Mouse (Mus musculus) layer of hippocampus, adult 9-11 months (tissue): ENCODE results near the gene Rnf17.

Experiments used
- DNase-seq: peaks from one replicate; pipeline ENCODE4 v3.0.0; 2022

The Rnf17 gene

DNA sequence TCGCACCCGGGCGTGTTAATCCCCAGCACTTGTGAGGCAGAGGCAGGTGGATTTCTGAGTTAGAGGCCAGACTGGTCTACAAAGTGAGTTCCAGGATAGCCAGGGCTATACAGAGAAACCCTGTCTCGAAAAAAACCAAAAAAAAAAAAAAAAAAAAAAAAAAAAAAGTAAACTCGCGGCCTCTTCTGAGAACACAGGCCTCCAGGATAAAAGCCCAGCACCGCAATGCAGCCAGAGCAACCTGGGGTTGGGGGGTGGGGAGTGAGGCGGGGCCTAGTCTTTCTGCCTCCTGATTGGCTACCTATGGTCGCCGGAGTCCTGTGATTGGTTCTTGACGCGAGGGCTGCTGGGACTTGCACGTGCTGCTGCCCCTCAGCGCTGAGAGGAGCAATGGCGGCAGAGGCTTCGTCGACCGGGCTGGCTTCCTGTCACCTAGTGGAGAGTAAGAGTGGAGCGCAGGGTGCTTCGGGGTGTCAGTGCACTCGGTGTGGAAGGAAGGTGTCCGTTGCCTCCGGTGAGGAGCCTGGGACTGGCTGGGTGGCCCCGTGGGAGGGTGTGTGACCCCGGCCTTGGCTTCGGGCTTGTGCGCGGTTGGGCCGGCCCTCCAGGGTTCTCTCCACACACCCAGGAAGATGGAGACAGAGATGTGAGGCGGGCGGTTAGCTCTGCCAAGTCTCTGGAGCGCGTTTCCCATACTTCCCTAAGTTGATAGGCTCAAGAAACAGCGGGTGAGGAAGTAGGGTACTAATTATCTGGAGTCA lies at the start of gene Rnf17:
Rnf17 (plus strand) TSS at position 271 of the 761 bp plus-strand sequence.
- DNase-seq = no peak

DNA sequence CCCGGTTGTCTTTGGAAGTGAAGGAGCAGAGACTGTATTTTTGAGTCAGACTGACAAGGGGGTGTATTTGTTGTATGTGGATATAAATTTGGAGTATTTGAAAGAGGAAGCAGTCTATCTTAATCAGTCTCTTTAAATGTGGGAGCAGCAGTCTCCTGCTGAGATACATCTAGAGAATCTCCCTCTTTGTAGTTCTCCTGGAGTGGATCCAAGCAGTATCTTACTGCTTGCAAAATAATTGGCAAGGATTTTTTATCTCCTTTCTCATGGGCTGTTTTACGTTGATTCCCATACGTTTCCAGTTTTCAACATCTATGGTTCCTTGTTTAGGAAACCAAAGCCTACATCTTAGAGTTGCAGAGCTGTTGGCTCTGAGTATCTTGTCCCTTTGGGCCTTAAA lies 47.6 kb upstream of the Rnf17 start:
- DNase-seq = no peak

DNA sequence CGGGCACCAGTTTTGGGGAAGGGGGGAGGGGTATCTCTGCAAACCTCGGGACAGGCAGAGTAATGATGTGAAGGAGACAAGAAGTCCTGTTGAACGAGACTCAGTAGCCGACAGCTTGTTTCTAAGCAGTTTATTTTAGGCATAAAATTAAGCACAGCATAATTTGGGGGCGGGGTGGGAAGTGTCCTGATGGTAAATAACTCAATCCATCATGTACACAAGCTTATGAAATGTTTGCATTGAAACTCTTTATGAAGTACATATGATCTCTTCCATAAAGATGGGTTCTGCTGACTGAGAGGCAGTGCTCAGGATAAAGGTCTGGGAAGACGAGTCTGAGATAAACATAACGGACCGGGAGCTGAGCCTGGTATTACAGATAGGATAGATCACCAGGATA lies 47.0 kb upstream of the Rnf17 start:
- no peak for DNase-seq

DNA sequence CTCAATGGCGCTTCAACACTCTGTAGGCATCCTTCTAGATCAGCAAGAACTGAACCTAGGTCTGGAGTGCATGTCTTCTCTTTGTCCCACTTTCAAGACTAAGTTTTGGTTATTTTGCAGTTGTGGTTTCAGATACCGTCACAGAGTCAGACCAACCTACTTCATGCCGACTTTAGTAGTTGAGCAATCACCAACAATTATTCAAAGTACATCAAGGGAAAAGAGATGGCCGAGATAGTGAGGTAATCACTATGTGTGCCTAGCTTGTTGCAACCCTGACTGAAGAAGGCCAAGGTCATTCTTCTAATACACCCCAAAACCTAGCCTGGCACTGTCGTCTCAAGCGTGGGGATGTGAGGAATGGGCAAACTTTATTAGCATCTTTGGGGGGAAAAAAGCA lies 46.2 kb upstream of the Rnf17 start:
- DNase-seq = no peak

GRCm38 (mm10) chr14:56358422-56358821 lies 44.0 kb upstream of the Rnf17 start:
- DNase-seq = no peak

- no peak for DNase-seq
Measured at GRCm38 (mm10) chr14:56359131-56359530, 43.2 kb upstream of the Rnf17 start.

DNA sequence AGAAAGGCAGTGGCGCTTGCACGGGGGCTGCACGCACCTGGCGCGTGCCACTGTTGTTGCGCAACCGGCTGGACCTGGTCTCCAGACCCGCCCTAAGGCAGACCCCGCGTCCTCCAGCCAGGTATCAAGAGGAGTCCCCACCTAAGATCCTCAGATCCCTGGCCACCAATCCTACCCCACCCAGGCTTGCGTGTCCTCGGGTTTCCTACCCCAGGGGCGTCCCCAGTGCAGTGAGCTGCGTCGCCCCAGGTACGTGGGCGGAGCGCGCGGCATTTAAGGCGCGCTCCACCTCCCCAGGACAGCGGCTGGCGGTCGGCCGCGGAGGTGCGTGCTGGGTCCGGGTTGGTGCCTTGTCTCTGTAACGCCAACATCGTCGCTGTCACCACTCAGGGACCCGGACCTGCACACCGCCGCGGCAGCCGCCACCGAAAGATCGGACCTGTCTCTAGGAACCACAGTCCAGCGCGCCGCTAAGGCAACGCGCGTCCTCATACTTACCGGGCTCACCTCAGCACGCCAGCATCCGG lies 37.6 kb upstream of the Rnf17 start, which contains the start of gene Atp12a:
Atp12a (plus strand) TSS at position 358 of the 527 bp plus-strand sequence.
- DNase-seq = no peak

DNA sequence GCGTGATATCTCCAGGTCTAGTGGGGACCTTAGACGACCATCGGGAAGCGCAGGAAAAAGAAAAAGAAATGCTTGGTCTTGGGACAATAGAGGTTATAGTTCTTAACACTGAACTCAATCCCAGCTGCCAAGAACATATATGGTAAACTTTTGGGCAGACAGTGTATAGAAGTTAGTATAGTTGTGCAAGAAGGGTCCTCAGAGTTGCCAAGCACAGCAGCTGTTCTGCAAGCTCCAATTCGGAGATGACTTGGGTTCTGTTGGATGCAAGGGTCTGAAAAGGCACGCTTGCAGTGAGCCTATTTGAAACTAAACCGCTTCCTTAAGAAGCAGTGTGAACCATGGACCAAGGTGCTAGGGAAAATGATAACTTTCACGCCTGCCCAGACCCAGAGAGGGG lies 37.1 kb upstream of the Rnf17 start:
- DNase-seq = no peak

DNA sequence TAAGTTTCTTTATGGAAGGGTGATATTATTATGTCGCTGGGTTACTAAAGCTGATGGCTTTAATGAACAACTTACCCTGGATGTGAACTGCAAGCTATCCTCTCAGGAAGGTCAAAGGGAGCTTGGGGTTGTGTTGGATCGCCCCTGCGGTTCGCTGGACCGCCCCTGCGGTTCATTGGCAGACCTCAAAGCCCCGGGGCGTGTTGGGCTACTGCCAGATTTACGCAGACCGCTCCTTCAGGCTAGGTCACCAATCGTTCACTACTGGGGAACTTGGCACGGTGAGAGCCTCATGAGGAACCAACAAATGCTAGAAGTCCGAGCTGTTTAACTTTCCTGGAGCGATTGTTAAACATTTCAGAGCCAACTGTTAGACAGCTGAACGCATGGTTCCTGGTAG lies 35.7 kb upstream of the Rnf17 start:
- no peak for DNase-seq

DNA sequence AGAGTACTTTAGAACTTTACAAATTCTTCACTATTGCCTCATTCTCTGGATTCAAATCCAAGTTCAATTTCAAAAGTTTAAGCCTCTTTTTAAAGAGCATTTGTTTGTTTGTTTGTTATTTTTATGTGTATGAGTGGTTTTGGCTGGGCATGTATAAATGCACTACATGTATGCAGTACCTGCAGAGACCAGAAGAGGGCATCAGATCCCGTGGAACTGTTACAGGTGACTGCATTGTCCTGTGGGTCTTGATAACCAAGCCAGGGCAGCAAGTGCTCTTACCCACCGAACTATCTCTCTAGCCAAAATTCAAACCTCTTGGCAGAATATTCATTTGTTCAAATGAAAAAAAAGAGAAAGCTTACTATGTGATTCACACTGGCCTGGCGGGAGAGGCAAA lies 33.5 kb upstream of the Rnf17 start:
- no peak for DNase-seq

DNA sequence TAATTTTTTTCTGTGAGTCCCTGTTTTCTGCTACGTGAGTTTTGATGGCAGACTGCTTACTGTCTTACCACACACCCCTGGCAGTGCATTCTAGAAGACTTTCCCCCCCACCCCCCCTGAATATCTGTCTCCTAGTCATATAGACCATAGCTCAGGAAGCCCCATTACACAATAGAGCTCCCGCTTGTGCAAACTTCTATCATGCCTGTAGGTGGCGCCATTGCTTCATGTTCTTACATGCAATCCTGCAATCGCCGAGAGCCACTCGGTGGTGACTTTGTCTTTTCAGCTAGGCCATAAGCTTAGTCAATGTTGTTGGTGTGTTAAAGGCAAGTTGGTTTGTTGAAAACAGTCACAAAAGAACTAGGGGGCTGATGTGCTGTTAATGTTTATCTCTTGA lies 26.6 kb upstream of the Rnf17 start:
- peak; percentile 67 for DNase-seq

DNA sequence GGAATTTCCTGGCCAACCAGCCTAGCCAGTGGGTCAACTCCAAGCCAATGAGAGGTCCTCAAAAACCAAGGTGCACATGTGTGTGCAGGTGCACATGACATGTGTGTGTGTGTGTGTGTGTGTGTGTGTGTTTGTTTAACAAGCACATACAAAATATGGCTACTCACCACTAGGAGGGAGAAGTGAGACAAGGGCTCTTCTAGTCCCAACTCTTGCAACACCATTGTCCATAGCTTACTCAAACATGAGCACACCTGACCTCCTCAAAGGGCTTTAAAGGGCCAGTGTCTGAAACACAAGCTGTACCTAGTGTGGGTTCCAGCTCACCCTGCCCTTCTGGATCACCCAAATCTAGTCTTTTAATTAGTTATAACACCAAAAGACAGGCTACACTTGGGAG lies 24.6 kb upstream of the Rnf17 start:
- no peak for DNase-seq

DNA sequence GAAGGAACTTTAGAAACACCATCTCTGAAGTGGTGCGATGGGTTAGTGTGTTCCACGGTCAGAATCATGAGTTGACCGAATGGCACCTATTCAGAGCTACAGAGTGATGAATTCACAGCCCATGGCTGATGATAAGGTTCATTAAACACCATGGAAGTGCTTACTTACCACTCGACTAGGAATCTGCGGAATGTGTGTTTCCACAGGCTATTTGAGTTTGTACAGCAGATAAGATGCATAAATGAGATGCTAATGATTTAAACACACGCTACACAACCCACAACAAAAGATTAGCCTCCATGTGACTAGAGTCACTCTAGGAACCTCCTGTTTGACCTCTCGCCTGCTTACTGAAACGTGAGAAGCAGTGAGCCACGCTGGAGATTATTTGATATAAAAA lies 23.0 kb upstream of the Rnf17 start:
- no peak for DNase-seq

DNA sequence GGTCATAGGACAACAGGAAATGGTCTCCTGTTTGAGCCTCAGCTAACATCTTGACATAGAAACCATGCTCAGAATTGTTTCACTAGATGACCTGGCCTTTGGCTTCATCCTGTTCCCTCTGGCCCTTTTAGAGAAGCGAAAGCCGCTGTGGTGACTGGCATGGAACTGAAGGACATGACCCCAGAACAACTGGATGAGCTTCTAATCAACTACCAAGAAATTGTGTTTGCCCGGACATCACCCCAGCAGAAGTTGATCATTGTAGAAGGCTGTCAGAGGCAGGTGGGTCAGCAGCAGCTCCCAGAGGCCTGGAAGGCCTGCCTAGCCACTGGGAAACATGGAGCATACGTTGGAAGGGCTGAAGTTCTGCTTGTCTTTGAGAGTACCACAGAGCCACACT lies 20.0 kb upstream of the Rnf17 start:
- DNase-seq = no peak

DNA sequence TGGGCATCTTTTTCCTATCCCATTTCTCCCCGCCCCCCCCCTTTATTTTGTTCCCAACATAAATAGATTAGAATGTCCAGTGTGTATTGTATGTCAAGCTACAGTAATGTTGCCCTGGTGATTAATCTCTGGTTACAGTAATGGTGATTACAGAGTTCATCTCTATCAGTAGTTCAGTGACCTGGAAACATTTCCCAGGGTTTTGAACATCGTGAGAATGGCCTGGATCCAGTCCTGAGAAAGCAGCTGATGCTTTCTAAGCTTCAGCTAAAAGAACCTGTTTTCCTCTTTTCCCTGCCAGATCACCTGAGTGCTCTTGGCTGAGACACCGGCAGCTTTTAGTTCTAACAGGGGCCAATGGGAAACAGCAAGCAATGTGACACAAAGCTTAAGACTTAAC lies 12.1 kb upstream of the Rnf17 start:
- no peak for DNase-seq

GRCm38 (mm10) chr14:56393704-56394312 lies 8.6 kb upstream of the Rnf17 start:
- DNase-seq = no peak

- DNase-seq = no peak
Measured at GRCm38 (mm10) chr14:56398001-56398400, 4.4 kb upstream of the Rnf17 start.

GRCm38 (mm10) chr14:56403072-56403375 lies 643 bp downstream of the Rnf17 start:
- DNase-seq = no peak

GRCm38 (mm10) chr14:56462090-56462489 lies 59.7 kb downstream of the Rnf17 start:
- no peak for DNase-seq

GRCm38 (mm10) chr14:56462729-56463128 lies 60.3 kb downstream of the Rnf17 start:
- DNase-seq = no peak

- DNase-seq = no peak
Measured at GRCm38 (mm10) chr14:56468145-56468544, 65.8 kb downstream of the Rnf17 start.

GRCm38 (mm10) chr14:56489806-56490205 lies 87.4 kb downstream of the Rnf17 start:
- no peak for DNase-seq

DNA sequence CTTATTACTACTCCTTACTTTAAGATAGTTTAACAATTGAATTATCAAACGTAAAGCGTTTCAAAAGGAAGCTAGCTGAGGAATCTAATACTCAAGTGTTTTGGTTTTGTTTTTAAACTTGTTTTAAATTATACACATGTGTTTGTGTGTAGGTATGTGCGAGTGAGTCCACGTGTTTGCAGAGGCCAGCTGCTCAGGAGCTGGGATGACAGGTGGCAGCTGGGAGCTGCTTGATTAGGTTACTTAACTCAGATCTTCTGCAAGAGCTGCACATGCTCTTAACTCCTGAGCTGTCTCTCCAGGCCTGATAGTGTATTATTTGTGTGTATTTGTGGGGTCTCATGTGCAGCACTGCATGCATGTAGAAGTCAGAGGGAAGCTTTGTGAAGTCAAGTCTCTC lies 100.0 kb downstream of the Rnf17 start:
- no peak for DNase-seq

GRCm38 (mm10) chr14:56506743-56507142 lies 104.4 kb downstream of the Rnf17 start:
- DNase-seq = no peak

DNA sequence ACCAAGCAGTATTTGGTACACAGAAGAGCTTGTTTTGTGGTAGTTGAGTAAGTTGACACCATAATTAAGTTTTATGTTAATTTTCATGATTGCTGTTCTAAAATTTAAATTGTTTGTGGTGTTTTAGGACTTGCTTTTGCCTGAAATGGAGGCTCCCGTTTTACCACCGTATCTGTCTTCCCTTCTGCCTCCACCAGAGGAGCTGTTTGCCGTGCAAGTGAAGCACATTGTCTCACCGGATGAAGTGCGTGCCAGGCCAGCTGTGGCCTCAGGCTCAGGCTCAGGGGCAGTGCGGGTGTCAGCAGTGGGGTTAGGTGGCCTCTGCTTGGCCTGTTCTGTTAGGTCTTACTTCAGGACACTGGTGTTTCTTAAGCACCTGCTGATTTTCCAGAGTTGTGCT lies 109.7 kb downstream of the Rnf17 start:
- DNase-seq = no peak
